Mouse (Mus musculus) heart, embryonic 16.5 days (tissue): ENCODE data around the gene Fbxl17. TPM values are rescaled to one million over a fixed set of nuclear protein-coding genes. Genes with fewer than 3 reads are reported as not detected.

Experiments
- ATAC-seq: fragments of 200-750 bp; cut with Nextera tagmentation; replicated peaks from 2 replicates; pipeline ENCODE4 v1.8.0; 2017; ENCODE audit warnings: moderate number of reproducible peaks; ENCODE audit not compliant: insufficient read depth, low FRiP score; ENCODE audit errors: extremely low read depth
- H3K27ac ChIP-seq: fragments of 300-500 bp; sonication (generic); 2 replicates; pipeline ENCODE4 v1.5.1; 2014; ENCODE audit warnings: mild to moderate bottlenecking, low read length, control low read depth, moderate library complexity
- H3K27me3 ChIP-seq: fragments of 300-500 bp; sonication (generic); 2 replicates; pipeline ENCODE4 v1.6.1; 2014; ENCODE audit warnings: low read length, mixed read lengths; ENCODE audit not compliant: control insufficient read depth, insufficient read depth
- H3K36me3 ChIP-seq: fragments of 300-500 bp; sonication (generic); 2 replicates; pipeline ENCODE4 v1.6.1; 2014; ENCODE audit not compliant: control insufficient read depth, insufficient read depth
- H3K4me1 ChIP-seq: fragments of 300-500 bp; sonication (generic); 2 replicates; pipeline ENCODE4 v1.6.1; 2014; ENCODE audit warnings: low read length, mixed read lengths; ENCODE audit not compliant: control insufficient read depth, insufficient read depth
- H3K4me2 ChIP-seq: fragments of 300-500 bp; sonication (generic); 2 replicates; pipeline ENCODE4 v1.6.1; 2014; ENCODE audit warnings: low read depth, mild to moderate bottlenecking, control low read depth, low read length
- H3K4me3 ChIP-seq: fragments of 300-500 bp; sonication (generic); 2 replicates; pipeline ENCODE4 v1.5.1; 2014; ENCODE audit warnings: mild to moderate bottlenecking, control low read depth, low read length
- H3K9ac ChIP-seq: fragments of 300-500 bp; sonication (generic); 2 replicates; pipeline ENCODE4 v1.6.1; 2014; ENCODE audit warnings: low read length, control low read depth
- H3K9me3 ChIP-seq: fragments of 300-500 bp; sonication (generic); replicated peaks from 2 replicates; pipeline ENCODE4 v1.6.1; 2016; ENCODE audit warnings: low read length; ENCODE audit not compliant: control insufficient read depth
- WGBS: fragments of 180-500 bp; shearing (Covaris S2); extraction: QIAGEN DNeasy Blood & Tissue Kit; methylation state at CpG from one replicate; pipeline ENCODE4 v1.1.7; 2014; 5-methylcytosine and 5-hydroxymethylcytosine counted together
- polyA plus RNA-seq: library from polyadenylated mRNA; unstranded; fragments of >200 nt; fragmentation: Nextera tagmentation; extraction: Ambion mirVana; gene quantifications from 2 replicates; pipeline ENCODE4 v1.2.1, GENCODE M21; 2015

Gene Fbxl17
- polyA plus RNA-seq, 1 experiment from 2014 or later, result 14.3 TPM

DNA sequence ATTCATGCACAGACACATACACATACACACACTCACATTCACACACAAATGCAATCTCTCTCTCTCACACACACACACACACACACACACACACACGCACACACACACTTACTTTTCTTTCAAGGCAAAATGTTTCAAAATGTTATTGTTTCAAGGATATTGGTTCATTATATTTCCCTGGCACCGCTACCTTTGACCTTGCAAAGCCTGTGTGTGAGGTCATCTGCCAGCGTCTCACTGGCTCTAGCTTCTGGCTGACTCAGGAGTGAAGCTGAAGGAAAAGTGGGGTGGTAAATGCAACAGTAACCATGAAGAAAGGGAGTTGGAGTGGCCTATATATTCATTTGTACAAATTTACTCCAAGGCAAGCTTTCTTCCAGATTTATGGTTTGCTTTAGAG is 442.8 kb downstream of the Fbxl17 start:
- WGBS, result 86% methylated on average over 3 of the region's 3 CpGs
- Histone ChIP-seq H3K4me1 (no peaks in the 10 kb centered on the region), H3K9me3 (no peaks in the 10 kb centered on the region), H3K36me3 (0 out of 2 replicates have a peak, but pooled peaks cover 2% of the 10 kb centered on the region), H3K4me3 (no peak overlapping the region), H3K4me2 (no peak overlapping the region), H3K27ac (no peak overlapping the region), H3K27me3 (no peaks in the 10 kb centered on the region), H3K9ac (no peak overlapping the region)
- ATAC-seq, result no peak

DNA sequence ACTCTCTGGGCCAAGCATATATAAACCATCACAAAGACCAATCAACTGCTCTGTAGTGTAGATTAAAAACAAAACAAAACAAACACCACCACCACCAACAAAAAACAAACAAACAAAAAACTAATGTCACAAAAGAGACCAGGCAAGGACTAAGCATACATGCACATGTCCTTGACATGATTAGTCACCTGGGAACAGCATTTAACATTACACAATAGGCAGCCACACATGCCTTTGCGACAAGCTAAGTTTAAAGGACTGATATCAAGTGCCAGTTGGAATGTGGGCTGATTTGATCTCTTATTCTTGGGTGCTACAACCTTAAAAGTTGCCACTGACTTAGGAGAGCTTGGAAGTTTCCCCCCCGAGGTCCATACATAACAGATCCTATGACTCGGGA is 446.5 kb downstream of the Fbxl17 start:
- Histone ChIP-seq H3K4me3 (no peak overlapping the region), H3K9ac (no peak overlapping the region), H3K4me1 (no peaks in the 10 kb centered on the region), H3K9me3 (no peaks in the 10 kb centered on the region), H3K27me3 (no peaks in the 10 kb centered on the region), H3K36me3 (0 out of 2 replicates have a peak, but pooled peaks cover 2% of the 10 kb centered on the region), H3K27ac (no peak overlapping the region), H3K4me2 (no peak overlapping the region)
- no peak for ATAC-seq
- 64% methylated on average over 3 of the region's 3 CpGs for WGBS

DNA sequence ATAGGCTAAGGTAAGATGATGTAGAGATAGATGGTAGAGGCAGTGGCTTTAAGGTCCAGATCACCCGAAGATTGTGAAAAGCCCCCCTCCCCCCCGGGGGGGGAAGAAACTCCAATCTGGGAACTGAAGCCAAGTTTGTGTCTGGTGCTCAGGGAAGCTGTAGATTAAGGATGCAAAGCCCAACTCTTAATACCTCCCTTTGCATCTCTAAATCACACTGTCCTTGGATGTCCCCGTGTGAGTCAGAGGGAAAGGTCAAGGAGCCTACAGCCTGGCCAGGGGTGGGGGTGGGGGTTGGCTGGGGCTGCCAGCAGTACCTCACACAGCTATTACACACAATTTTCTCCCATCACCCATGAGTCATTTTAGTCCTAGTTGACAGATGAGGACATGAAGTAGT is 453.4 kb downstream of the Fbxl17 start:
- Histone ChIP-seq H3K4me2 (no peak overlapping the region), H3K9me3 (no peaks in the 10 kb centered on the region), H3K4me3 (no peak overlapping the region), H3K36me3 (no peaks in the 10 kb centered on the region), H3K4me1 (no peaks in the 10 kb centered on the region), H3K27me3 (no peaks in the 10 kb centered on the region), H3K9ac (no peak overlapping the region), H3K27ac (no peak overlapping the region)
- ATAC-seq, result no peak
- 59% methylated on average over 3 of the region's 3 CpGs for WGBS

DNA sequence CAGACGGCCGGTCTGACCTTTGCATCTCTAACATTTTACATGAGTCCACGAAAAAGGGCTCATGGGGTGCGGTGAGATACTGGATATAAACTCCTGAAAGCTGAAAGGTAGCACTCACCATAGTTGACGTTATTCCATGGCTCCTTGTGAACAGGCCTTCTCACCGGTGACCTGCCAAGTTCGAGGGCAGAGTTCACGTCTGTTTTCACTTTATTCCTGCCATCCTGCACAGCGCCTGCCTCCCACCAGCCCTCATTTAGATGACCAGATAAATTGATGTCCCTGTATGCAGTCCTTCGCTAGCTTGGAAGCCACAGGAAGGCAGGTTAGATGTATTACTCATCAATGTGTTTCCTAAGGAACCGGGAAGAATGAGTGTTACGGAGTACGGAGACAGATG is 454.5 kb downstream of the Fbxl17 start:
- no peaks in the 10 kb centered on the region for H3K36me3 ChIP-seq
- H3K27ac ChIP-seq, result no peak overlapping the region
- H3K27me3 ChIP-seq, result no peaks in the 10 kb centered on the region
- no peak overlapping the region for H3K4me2 ChIP-seq
- H3K9me3 ChIP-seq, result no peaks in the 10 kb centered on the region; the same call in 1 of the 2 replicates
- no peak overlapping the region for H3K4me3 ChIP-seq
- 85% methylated on average over 13 of the region's 13 CpGs for WGBS
- H3K9ac ChIP-seq, result no peak overlapping the region
- H3K4me1 ChIP-seq, result no peaks in the 10 kb centered on the region
- ATAC-seq, result no peak

DNA sequence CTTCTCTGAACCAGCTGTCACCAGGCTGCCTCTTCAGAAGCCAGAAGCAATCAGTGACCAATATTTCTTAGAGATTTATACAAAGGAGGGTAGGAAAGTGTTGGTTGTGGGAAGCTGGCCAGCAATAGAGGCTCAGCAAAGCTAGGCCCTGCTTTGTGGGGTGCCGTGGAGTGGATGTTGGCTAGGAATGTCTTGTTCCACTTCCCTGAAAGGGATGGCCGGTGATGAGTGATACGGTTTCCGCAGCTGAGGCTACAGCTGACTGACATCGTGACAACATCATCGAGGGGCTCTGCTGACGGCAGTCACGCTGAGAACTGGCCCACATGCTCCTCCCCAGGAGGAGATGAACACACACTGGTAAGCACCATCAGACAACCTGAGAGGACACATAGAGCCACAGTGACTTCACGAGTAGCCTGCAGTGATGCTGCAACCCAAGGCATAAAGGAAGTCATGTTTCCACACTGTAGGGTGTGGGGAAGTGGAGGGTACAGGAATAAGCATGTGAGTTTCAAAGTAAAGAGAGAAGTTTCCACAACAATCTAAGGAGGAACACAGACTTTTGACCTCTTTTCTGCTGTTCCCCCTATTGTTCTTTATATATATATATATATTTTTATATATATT is 456.7 kb downstream of the Fbxl17 start:
- Histone ChIP-seq H3K9me3 (peaks cover 5% of the 10 kb centered on the region), H3K4me2 (no peak overlapping the region), H3K9ac (no peak overlapping the region), H3K4me3 (no peak overlapping the region), H3K27ac (no peak overlapping the region), H3K27me3 (no peaks in the 10 kb centered on the region), H3K36me3 (no peaks in the 10 kb centered on the region), H3K4me1 (no peaks in the 10 kb centered on the region)
- ATAC-seq, result no peak
- WGBS, result 60% methylated on average over 9 of the region's 9 CpGs

DNA sequence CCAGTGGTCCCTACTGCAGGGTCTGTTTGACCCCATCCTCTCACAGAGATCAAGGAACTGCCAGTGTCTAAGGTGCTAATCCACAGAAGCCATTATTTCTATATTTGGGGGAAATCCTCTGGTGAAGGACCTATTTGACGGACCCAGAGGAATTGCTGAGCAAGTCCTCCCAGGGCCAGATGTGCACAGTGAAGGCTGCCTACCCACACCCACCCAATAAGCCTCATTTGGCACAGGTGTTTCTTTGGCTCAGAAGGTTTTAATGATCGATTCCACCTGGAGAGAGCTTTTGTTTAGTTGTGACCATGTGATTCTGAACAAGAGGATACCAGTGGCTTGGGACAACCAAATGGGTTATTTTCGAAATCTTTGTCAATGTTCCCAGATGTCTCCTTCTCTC is 462.3 kb downstream of the Fbxl17 start:
- no peak for ATAC-seq
- H3K36me3 ChIP-seq, result no peaks in the 10 kb centered on the region
- H3K27me3 ChIP-seq, result no peaks in the 10 kb centered on the region
- WGBS, result 88% methylated on average over 3 of the region's 3 CpGs
- H3K4me1 ChIP-seq, result no peaks in the 10 kb centered on the region
- no peak overlapping the region for H3K4me3 ChIP-seq
- no peak overlapping the region for H3K9ac ChIP-seq
- H3K4me2 ChIP-seq, result no peak overlapping the region
- peaks cover 5% of the 10 kb centered on the region for H3K9me3 ChIP-seq
- no peak overlapping the region for H3K27ac ChIP-seq

DNA sequence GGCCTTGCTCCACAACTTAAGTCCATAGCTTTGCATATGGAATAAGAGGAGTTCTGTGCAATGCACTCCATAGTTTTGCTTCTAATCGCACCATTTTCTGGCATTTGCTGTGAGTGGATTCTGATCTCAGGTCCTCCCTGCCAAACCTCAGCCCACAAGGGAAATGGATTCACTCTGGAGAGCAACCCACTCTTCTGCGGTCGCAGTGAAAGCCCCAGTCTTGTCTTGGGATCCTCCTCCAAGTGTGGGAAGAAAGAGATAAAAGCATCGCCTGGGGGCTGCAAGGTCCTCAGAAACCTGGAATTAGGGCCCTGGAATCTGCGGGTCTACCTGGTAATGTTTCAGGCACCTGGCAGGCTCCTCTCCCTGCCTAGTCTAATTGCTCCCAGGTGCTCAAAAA is 466.7 kb downstream of the Fbxl17 start:
- Histone ChIP-seq H3K27me3 (no peaks in the 10 kb centered on the region), H3K36me3 (no peaks in the 10 kb centered on the region), H3K27ac (no peak overlapping the region), H3K9ac (no peak overlapping the region), H3K4me3 (no peak overlapping the region), H3K4me1 (no peaks in the 10 kb centered on the region), H3K4me2 (no peak overlapping the region), H3K9me3 (no peaks in the 10 kb centered on the region)
- 71% methylated on average over 5 of the region's 5 CpGs for WGBS
- no peak for ATAC-seq

DNA sequence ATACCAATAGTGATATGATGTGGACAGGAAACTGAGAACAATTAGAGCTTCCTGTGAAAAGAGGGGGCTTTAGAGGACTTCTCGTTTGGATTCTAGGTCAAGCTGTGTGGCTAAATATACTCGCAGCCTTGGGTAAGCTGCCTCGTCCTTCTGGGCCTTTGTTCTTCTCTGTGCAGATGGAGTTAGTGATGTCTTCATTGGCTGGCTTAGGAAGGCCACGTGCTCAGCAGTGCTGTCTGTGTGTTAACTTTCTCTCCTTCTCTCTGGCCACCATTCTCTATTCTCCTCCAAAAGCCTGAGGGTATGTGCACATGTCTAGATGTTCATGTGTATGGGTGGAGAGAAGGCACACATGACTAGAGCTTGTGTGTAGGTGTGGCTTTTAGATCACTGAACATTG is 470.7 kb downstream of the Fbxl17 start:
- ATAC-seq, result no peak
- 30% methylated on average over 4 of the region's 4 CpGs for WGBS

DNA sequence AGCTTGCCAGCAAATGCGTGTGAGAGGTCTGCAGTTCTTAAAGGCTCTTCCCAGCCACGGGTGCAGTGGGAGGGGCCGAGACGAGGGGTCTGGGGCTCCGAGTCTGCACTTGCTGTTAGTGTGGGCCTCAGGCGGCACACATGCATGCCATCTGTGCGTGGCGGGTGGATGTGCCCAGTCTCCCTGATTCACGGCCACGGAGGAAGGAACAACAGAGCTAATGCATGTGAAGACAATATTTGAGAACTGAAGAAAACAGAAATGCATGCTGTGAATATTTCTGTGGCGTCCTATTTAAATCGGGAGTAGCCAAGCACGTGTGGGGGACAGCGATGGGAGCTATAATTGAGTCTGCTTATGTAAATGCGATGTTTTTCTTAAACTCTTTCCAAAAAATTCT is 474.6 kb downstream of the Fbxl17 start:
- no peak overlapping the region for H3K4me2 ChIP-seq
- H3K4me1 ChIP-seq, result no peaks in the 10 kb centered on the region
- no peaks in the 10 kb centered on the region for H3K36me3 ChIP-seq
- H3K9ac ChIP-seq, result no peak overlapping the region
- no peak overlapping the region for H3K4me3 ChIP-seq
- no peak overlapping the region for H3K27ac ChIP-seq
- no peak for ATAC-seq
- no peaks in the 10 kb centered on the region for H3K27me3 ChIP-seq
- WGBS, result 64% methylated on average over 15 of the region's 15 CpGs
- no peaks in the 10 kb centered on the region for H3K9me3 ChIP-seq

More for the DNA sequence above, 470.7 kb downstream of the Fbxl17 start:
- no peaks in the 10 kb centered on the region for H3K27me3 ChIP-seq
- H3K4me1 ChIP-seq, result no peaks in the 10 kb centered on the region
- H3K36me3 ChIP-seq, result no peaks in the 10 kb centered on the region
- no peak overlapping the region for H3K4me2 ChIP-seq
- no peak overlapping the region for H3K9ac ChIP-seq
- no peaks in the 10 kb centered on the region for H3K9me3 ChIP-seq
- H3K4me3 ChIP-seq, result no peak overlapping the region
- H3K27ac ChIP-seq, result no peak overlapping the region
